Mouse (Mus musculus): ENCODE data around the gene Erp27. TPM values are rescaled to one million over a fixed set of nuclear protein-coding genes. Genes with fewer than 3 reads are reported as not detected.
"Not testable (repeated sequence)": the region's sequence is repeated elsewhere in the genome, so short reads cannot be mapped to it uniquely, and the experiment has no call there.

Erp27 gene
- not detected in 2 replicates for polyA plus RNA-seq (2016; fragmentation: Nextera tagmentation; extraction: Ambion mirVana)

GRCm38 (mm10) chr6:136922080-136922479 is at the start of gene Erp27:
Gene Erp27 (minus strand): TSS chr6:136922180.
- H3K36me3 ChIP-seq = no peaks in the 10 kb centered on the region
- no peaks in the 10 kb centered on the region for H3K9me3 ChIP-seq (replicated peaks)
- no peak for ATAC-seq (ENCODE audit: low FRiP score)
- WGBS = 85% methylated on average over 5 of the region's 5 CpGs
- H3K4me1 ChIP-seq = no peaks in the 10 kb centered on the region
- H3K9ac ChIP-seq = no peak within 1 kb of the TSS
- no peaks in the 10 kb centered on the region for H3K27me3 ChIP-seq
- H3K4me2 ChIP-seq (replicated peaks) = no peak within 1 kb of the TSS
- no peak within 1 kb of the TSS for H3K4me3 ChIP-seq
- no peak within 1 kb of the TSS for H3K27ac ChIP-seq

DNA sequence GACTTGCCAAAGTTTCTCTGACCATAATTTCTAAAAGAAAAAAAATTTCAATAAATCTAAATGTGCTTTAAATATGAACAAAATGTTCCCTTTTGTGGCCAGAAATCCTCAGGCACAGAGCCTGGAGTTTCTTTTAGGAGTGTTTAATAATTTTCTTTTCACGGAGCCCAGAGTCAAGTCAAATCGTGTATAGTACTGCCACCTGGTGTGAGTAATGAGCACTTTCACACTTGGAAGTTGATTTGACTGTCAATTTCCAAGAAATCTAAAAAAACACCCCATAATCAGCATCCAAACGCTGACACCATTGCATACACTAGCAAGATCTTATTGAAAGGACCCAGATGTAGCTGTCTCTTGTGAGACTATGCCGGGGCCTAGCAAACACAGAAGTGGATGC is 46.9 kb upstream of the Erp27 start:
- not testable (repeated sequence) for H3K9ac ChIP-seq; ATAC-seq (ENCODE audit: low FRiP score); H3K36me3 ChIP-seq; H3K27me3 ChIP-seq; H3K9me3 ChIP-seq (replicated peaks); H3K4me2 ChIP-seq (replicated peaks); H3K4me1 ChIP-seq; H3K27ac ChIP-seq; H3K4me3 ChIP-seq
- 53% methylated on average over 4 of the region's 4 CpGs for WGBS

- 71% methylated on average over 4 of the region's 4 CpGs for WGBS
- no peak for ATAC-seq (ENCODE audit: low FRiP score)
- Histone ChIP-seq H3K4me3 (no peak overlapping the region), H3K27ac (no peak overlapping the region), H3K36me3 (no peaks in the 10 kb centered on the region), H3K4me2 (replicated peaks) (no peak overlapping the region), H3K9ac (no peak overlapping the region), H3K27me3 (no peaks in the 10 kb centered on the region), H3K9me3 (replicated peaks) (no peaks in the 10 kb centered on the region), H3K4me1 (no peaks in the 10 kb centered on the region)
Measured at GRCm38 (mm10) chr6:136967466-136967865, 45.5 kb upstream of the Erp27 start.

- WGBS = 75% methylated on average over 10 of the region's 10 CpGs
- H3K4me1 ChIP-seq = no peaks in the 10 kb centered on the region
- no peaks in the 10 kb centered on the region for H3K9me3 ChIP-seq (replicated peaks)
- no peak overlapping the region for H3K4me2 ChIP-seq (replicated peaks)
- ATAC-seq (ENCODE audit: low FRiP score) = no peak
- no peak overlapping the region for H3K9ac ChIP-seq
- no peak overlapping the region for H3K27ac ChIP-seq
- no peak overlapping the region for H3K4me3 ChIP-seq
- H3K27me3 ChIP-seq = no peaks in the 10 kb centered on the region
- no peaks in the 10 kb centered on the region for H3K36me3 ChIP-seq
Measured at GRCm38 (mm10) chr6:136965912-136966311, 43.9 kb upstream of the Erp27 start.

DNA sequence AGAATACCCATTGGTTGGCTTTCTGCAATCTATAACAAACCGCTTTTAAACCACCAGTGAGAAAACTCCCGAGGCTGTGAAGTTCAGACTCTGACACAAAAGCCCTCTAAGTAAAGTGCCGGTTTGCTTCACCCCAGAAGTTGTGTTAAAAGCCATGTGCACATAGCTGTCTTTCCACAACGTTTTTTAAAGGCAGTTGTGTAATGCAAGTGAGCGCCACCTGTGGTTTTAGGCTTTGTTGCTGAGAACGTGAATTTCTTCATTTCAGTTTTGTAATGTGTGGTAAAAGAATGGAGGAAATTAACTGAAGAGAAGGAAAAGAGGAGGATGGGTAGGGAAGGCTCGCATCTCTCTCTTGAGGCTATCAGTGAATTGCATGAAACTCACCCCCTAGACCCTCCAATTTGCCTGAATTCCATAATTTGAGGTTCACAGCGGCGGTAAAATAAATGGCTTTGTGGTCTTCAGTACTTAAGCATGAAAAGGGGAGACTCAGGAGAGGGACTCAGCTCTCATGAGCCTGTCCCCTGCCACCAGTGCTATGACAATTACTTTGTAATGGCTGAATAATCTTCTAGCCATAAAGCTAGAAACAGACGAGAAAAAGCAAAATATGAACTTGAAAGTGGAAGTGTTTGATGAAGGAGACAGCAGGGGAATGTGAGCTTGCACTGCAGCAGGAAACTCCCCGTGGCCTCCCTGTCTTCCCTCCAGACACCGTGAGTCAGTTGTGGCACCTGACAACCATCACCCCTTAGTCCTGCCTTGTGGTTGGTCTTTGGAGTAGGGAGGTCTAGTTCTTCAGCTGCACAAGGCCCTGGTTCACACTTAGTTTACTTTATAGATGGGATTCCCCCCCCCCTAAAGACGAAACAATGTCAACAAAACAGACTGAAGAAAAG is 42.9 kb upstream of the Erp27 start:
- H3K36me3 ChIP-seq = no peaks in the 10 kb centered on the region
- H3K27ac ChIP-seq = no peak overlapping the region
- no peak overlapping the region for H3K4me3 ChIP-seq
- WGBS = 72% methylated on average over 13 of the region's 13 CpGs
- H3K27me3 ChIP-seq = no peaks in the 10 kb centered on the region
- no peaks in the 10 kb centered on the region for H3K4me1 ChIP-seq
- ATAC-seq (ENCODE audit: low FRiP score) = no peak
- no peak overlapping the region for H3K9ac ChIP-seq
- no peak overlapping the region for H3K4me2 ChIP-seq (replicated peaks)
- H3K9me3 ChIP-seq (replicated peaks) = no peaks in the 10 kb centered on the region

DNA sequence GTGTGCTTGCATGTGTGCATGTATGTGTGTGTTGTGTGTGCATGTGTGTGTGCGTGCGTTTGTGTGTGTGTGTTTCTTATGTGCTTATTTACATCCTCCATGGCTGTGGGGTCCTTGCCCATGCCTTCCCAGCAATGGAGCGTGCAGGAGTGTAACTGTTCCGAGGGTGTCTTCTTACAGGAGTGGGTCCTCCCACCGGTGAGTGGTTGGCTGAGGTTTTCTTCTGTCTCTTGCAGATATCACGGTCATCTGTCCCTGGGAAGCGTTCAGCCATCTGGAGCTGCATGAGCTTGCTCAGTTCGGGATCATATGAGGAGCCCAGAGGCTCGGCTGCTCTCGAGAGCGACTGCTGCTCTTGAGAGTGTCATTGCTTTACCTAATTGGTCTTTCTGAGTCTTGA is 41.0 kb upstream of the Erp27 start:
- H3K27me3 ChIP-seq = no peaks in the 10 kb centered on the region
- no peak overlapping the region for H3K4me2 ChIP-seq (replicated peaks)
- no peaks in the 10 kb centered on the region for H3K36me3 ChIP-seq
- no peak overlapping the region for H3K4me3 ChIP-seq
- WGBS = 80% methylated on average over 11 of the region's 11 CpGs
- no peaks in the 10 kb centered on the region for H3K9me3 ChIP-seq (replicated peaks)
- H3K27ac ChIP-seq = no peak overlapping the region
- no peaks in the 10 kb centered on the region for H3K4me1 ChIP-seq
- no peak for ATAC-seq (ENCODE audit: low FRiP score)
- no peak overlapping the region for H3K9ac ChIP-seq

- no peak for ATAC-seq (ENCODE audit: low FRiP score)
- no peaks in the 10 kb centered on the region for H3K27me3 ChIP-seq
- no peaks in the 10 kb centered on the region for H3K9me3 ChIP-seq (replicated peaks)
- H3K27ac ChIP-seq = no peak overlapping the region
- WGBS = 67% methylated on average over 11 of the region's 11 CpGs
- H3K9ac ChIP-seq = no peak overlapping the region
- H3K4me2 ChIP-seq (replicated peaks) = no peak overlapping the region
- H3K36me3 ChIP-seq = no peaks in the 10 kb centered on the region
- no peak overlapping the region for H3K4me3 ChIP-seq
- H3K4me1 ChIP-seq = no peaks in the 10 kb centered on the region
Measured at GRCm38 (mm10) chr6:136959131-136959530, 37.2 kb upstream of the Erp27 start.

GRCm38 (mm10) chr6:136957062-136957461 is 35.1 kb upstream of the Erp27 start:
- H3K36me3 ChIP-seq = no peaks in the 10 kb centered on the region
- H3K4me2 ChIP-seq (replicated peaks) = no peak overlapping the region
- WGBS = 55% methylated on average over 7 of the region's 7 CpGs
- H3K9ac ChIP-seq = no peak overlapping the region
- ATAC-seq (ENCODE audit: low FRiP score) = 0 out of 2 replicates have a peak, but pooled peaks have one; percentile 63
- no peaks in the 10 kb centered on the region for H3K4me1 ChIP-seq
- no peak overlapping the region for H3K27ac ChIP-seq
- no peaks in the 10 kb centered on the region for H3K27me3 ChIP-seq
- no peak overlapping the region for H3K4me3 ChIP-seq
- no peaks in the 10 kb centered on the region for H3K9me3 ChIP-seq (replicated peaks)

DNA sequence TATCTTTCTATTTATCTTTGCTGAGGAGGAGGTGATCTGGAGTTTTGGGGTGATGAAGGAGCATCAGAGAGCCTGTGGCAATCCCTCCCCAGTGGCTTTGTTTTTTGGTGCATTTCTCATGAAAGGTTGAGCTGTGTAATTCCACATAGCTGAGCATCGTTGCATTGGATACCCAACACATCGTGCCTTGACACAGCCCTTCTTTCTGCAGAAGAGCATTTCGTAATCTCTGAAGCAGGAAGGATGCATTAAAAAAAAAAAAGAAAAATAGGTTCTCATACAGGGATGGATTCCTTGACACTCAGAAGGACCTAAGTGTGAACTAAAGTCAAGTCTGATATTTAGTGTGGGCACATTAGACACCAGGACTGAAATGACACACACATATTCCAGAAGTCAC is 33.3 kb upstream of the Erp27 start:
- Histone ChIP-seq H3K4me1 (no peaks in the 10 kb centered on the region), H3K9ac (no peak overlapping the region), H3K4me2 (replicated peaks) (no peak overlapping the region), H3K4me3 (no peak overlapping the region), H3K36me3 (no peaks in the 10 kb centered on the region), H3K27ac (no peak overlapping the region), H3K9me3 (replicated peaks) (no peaks in the 10 kb centered on the region), H3K27me3 (no peaks in the 10 kb centered on the region)
- ATAC-seq (ENCODE audit: low FRiP score) = no peak
- WGBS = 89% methylated on average over 3 of the region's 3 CpGs

GRCm38 (mm10) chr6:136954715-136955114 is 32.7 kb upstream of the Erp27 start:
- Histone ChIP-seq H3K4me1 (no peaks in the 10 kb centered on the region), H3K9ac (no peak overlapping the region), H3K4me3 (no peak overlapping the region), H3K36me3 (no peaks in the 10 kb centered on the region), H3K9me3 (replicated peaks) (no peaks in the 10 kb centered on the region), H3K4me2 (replicated peaks) (no peak overlapping the region), H3K27ac (no peak overlapping the region), H3K27me3 (no peaks in the 10 kb centered on the region)
- ATAC-seq (ENCODE audit: low FRiP score) = no peak
- 93% methylated on average over 8 of the region's 8 CpGs for WGBS

GRCm38 (mm10) chr6:136954192-136954591 is 32.2 kb upstream of the Erp27 start:
- Histone ChIP-seq H3K4me3 (no peak overlapping the region), H3K27me3 (no peaks in the 10 kb centered on the region), H3K9ac (no peak overlapping the region), H3K4me1 (no peaks in the 10 kb centered on the region), H3K9me3 (replicated peaks) (no peaks in the 10 kb centered on the region), H3K36me3 (no peaks in the 10 kb centered on the region), H3K4me2 (replicated peaks) (no peak overlapping the region), H3K27ac (no peak overlapping the region)
- WGBS = 88% methylated on average over 6 of the region's 6 CpGs
- no peak for ATAC-seq (ENCODE audit: low FRiP score)

GRCm38 (mm10) chr6:136952930-136953329 is 30.9 kb upstream of the Erp27 start:
- H3K4me3 ChIP-seq = no peak overlapping the region
- H3K36me3 ChIP-seq = no peaks in the 10 kb centered on the region
- H3K27ac ChIP-seq = no peak overlapping the region
- no peak overlapping the region for H3K4me2 ChIP-seq (replicated peaks)
- no peak overlapping the region for H3K9ac ChIP-seq
- WGBS = 94% methylated on average over 9 of the region's 9 CpGs
- H3K9me3 ChIP-seq (replicated peaks) = no peaks in the 10 kb centered on the region
- H3K27me3 ChIP-seq = no peaks in the 10 kb centered on the region
- ATAC-seq (ENCODE audit: low FRiP score) = no peak
- no peaks in the 10 kb centered on the region for H3K4me1 ChIP-seq

- Histone ChIP-seq H3K9ac (no peak overlapping the region), H3K27me3 (no peaks in the 10 kb centered on the region), H3K36me3 (no peaks in the 10 kb centered on the region), H3K9me3 (replicated peaks) (no peaks in the 10 kb centered on the region), H3K4me1 (peaks cover 6% of the 10 kb centered on the region; the same call in 1 of the 2 replicates), H3K4me3 (no peak overlapping the region), H3K4me2 (replicated peaks) (no peak overlapping the region), H3K27ac (no peak overlapping the region)
- ATAC-seq (ENCODE audit: low FRiP score) = no peak
- WGBS = 92% methylated on average over 2 of the region's 2 CpGs
Measured at GRCm38 (mm10) chr6:136950171-136950570, 28.2 kb upstream of the Erp27 start.
